Mouse (Mus musculus) cerebellum, postnatal 10 days (tissue): Measurements from ENCODE around the gene Zfhx3.
"Not testable (repeated sequence)": the region's sequence is repeated elsewhere in the genome, so short reads cannot be mapped to it uniquely, and the experiment has no call there.

Experiments used
- DNase-seq, 2 experiments: peaks; one replicate each; pipeline ENCODE4 v3.0.0; 2021; ENCODE audit warnings: mixed read lengths in 2 of 2

Gene Zfhx3

GRCm38 (mm10) chr8:107941922-107942694 lies at the start of gene Zfhx3:
Zfhx3 (plus strand) TSS chr8:107942644.
- no peak for DNase-seq

GRCm38 (mm10) chr8:107918984-107919383 lies 23.5 kb upstream of the Zfhx3 start:
- DNase-seq: no peak

- DNase-seq: no peak
These were observed 16.3 kb upstream of the Zfhx3 start for GRCm38 (mm10) chr8:107926149-107926548.

GRCm38 (mm10) chr8:107936725-107937124 lies 5.7 kb upstream of the Zfhx3 start:
- no peak for DNase-seq

GRCm38 (mm10) chr8:107938231-107938630 lies 4.2 kb upstream of the Zfhx3 start:
- not testable (repeated sequence) for DNase-seq

GRCm38 (mm10) chr8:107940181-107940580 lies 2.3 kb upstream of the Zfhx3 start:
- DNase-seq: no peak

GRCm38 (mm10) chr8:107942752-107943510 lies 487 bp downstream of the Zfhx3 start:
- DNase-seq: no peak

- no peak for DNase-seq
These were observed 1.3 kb downstream of the Zfhx3 start for GRCm38 (mm10) chr8:107943550-107944348.

- DNase-seq: peak; percentile 12 to 22
These were observed 2.5 kb downstream of the Zfhx3 start for GRCm38 (mm10) chr8:107944676-107945600.

GRCm38 (mm10) chr8:107946888-107947287 lies 4.4 kb downstream of the Zfhx3 start:
- no peak for DNase-seq

GRCm38 (mm10) chr8:107955887-107956286 lies 13.4 kb downstream of the Zfhx3 start:
- peak; percentile 56 to 59 for DNase-seq

- DNase-seq: no peak
These were observed 15.1 kb downstream of the Zfhx3 start for GRCm38 (mm10) chr8:107957566-107957965.

GRCm38 (mm10) chr8:107960466-107960865 lies 18.0 kb downstream of the Zfhx3 start:
- no peak for DNase-seq

GRCm38 (mm10) chr8:107960878-107961277 lies 18.4 kb downstream of the Zfhx3 start:
- DNase-seq: no peak

- DNase-seq: no peak
These were observed 29.8 kb downstream of the Zfhx3 start for GRCm38 (mm10) chr8:107972198-107972597.

- no peak for DNase-seq
These were observed 32.0 kb downstream of the Zfhx3 start for GRCm38 (mm10) chr8:107974451-107974850.

- no peak for DNase-seq
These were observed 35.8 kb downstream of the Zfhx3 start for GRCm38 (mm10) chr8:107978247-107978646.

- peak; percentile 49 to 61 for DNase-seq
These were observed 38.2 kb downstream of the Zfhx3 start for GRCm38 (mm10) chr8:107980618-107981017.

GRCm38 (mm10) chr8:107986629-107987028 lies 44.2 kb downstream of the Zfhx3 start:
- peak; percentile 72 to 76 for DNase-seq

GRCm38 (mm10) chr8:107998874-107999273 lies 56.4 kb downstream of the Zfhx3 start:
- DNase-seq: no peak

GRCm38 (mm10) chr8:108011516-108011915 lies 69.1 kb downstream of the Zfhx3 start:
- DNase-seq: peak; percentile 44 to 63

- DNase-seq: no peak
These were observed 75.3 kb downstream of the Zfhx3 start for GRCm38 (mm10) chr8:108017727-108018126.
